Mouse (Mus musculus): ENCODE results near the gene Pld1. TPM values are rescaled to one million over a fixed set of nuclear protein-coding genes. Genes with fewer than 3 reads are reported as not detected.
"Not testable (repeated sequence)": the region's sequence is repeated elsewhere in the genome, so short reads cannot be mapped to it uniquely, and the experiment has no call there.

The Pld1 gene
- polyA plus RNA-seq, 1 experiment from 2014 or later = 3.8 TPM

- no peak for ATAC-seq (replicated peaks)
Measured at GRCm38 (mm10) chr3:27921268-27922020, 17.1 kb upstream of the Pld1 start.

DNA sequence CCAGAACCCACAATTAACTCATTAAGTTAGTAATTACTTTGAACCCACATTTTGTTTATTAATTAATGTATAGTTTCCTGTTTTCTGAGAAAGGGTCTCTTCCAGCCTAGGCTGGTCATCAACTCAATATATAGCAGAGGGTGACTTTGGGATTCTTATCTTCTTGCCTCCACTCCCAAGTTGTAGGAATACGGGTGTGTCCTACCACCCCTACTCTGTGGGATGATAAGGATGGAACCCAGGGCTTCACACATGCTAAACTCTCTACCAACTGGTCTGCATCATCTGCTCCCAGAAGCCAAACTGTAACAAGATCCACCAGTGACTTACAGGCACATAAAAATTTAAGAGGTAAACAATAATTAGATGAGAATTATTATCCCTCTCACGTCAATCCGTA lies 14.5 kb upstream of the Pld1 start:
- 92% methylated on average over 3 of the region's 3 CpGs for WGBS
- ATAC-seq (replicated peaks) = no peak
- Histone ChIP-seq H3K4me1 (no peaks in the 10 kb centered on the region), H3K4me2 (no peak overlapping the region), H3K4me3 (no peak overlapping the region), H3K36me3 (replicated peaks) (no peaks in the 10 kb centered on the region), H3K9me3 (0 out of 2 replicates have a peak, but pooled peaks cover 4% of the 10 kb centered on the region), H3K27me3 (replicated peaks) (no peaks in the 10 kb centered on the region), H3K27ac (no peak overlapping the region), H3K9ac (no peak overlapping the region)

More at GRCm38 (mm10) chr3:27921268-27922020, 17.1 kb upstream of the Pld1 start:
- Histone ChIP-seq H3K4me2 (no peak overlapping the region), H3K9me3 (0 out of 2 replicates have a peak, but pooled peaks cover 4% of the 10 kb centered on the region), H3K27ac (no peak overlapping the region), H3K36me3 (replicated peaks) (no peaks in the 10 kb centered on the region), H3K9ac (no peak overlapping the region), H3K27me3 (replicated peaks) (no peaks in the 10 kb centered on the region), H3K4me3 (no peak overlapping the region), H3K4me1 (no peaks in the 10 kb centered on the region)
- 93% methylated on average over 11 of the region's 11 CpGs for WGBS

DNA sequence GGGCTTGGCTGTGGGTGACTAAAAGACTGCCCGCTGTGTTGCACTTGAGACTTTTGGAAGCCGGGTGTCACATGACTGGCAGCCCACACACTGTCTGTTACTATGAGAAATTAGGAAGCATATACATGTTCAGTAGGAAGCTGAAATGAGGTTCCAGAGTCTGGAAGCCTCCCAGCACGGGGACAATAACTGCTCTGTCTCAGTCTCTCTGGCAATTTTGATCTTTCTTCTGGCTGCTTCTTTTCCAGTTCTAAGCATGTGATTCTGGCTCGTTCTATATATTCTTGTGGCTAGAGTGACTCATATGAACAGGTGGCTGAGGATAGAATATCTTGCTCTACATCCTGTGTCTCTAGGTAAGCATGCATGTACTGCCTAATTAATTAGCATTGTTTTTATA lies 9.3 kb upstream of the Pld1 start:
- H3K4me1 ChIP-seq = no peaks in the 10 kb centered on the region
- no peak overlapping the region for H3K4me3 ChIP-seq
- H3K27ac ChIP-seq = no peak overlapping the region
- ATAC-seq (replicated peaks) = no peak
- H3K27me3 ChIP-seq (replicated peaks) = no peaks in the 10 kb centered on the region
- H3K4me2 ChIP-seq = no peak overlapping the region
- no peaks in the 10 kb centered on the region for H3K36me3 ChIP-seq (replicated peaks)
- 85% methylated on average over 4 of the region's 4 CpGs for WGBS
- no peaks in the 10 kb centered on the region for H3K9me3 ChIP-seq
- H3K9ac ChIP-seq = no peak overlapping the region

GRCm38 (mm10) chr3:27932391-27932790 lies 6.1 kb upstream of the Pld1 start:
- WGBS = 89% methylated on average over 5 of the region's 5 CpGs
- ATAC-seq (replicated peaks) = no peak
- H3K27ac ChIP-seq = no peak overlapping the region
- H3K27me3 ChIP-seq (replicated peaks) = 0 out of 2 replicates have a peak, but pooled peaks cover 8% of the 10 kb centered on the region
- H3K36me3 ChIP-seq (replicated peaks) = no peaks in the 10 kb centered on the region
- H3K4me2 ChIP-seq = no peak overlapping the region
- H3K9me3 ChIP-seq = no peaks in the 10 kb centered on the region
- no peak overlapping the region for H3K9ac ChIP-seq
- no peak overlapping the region for H3K4me3 ChIP-seq
- H3K4me1 ChIP-seq = no peaks in the 10 kb centered on the region

- H3K4me1 ChIP-seq = peaks cover 12% of the 10 kb centered on the region; the same call in 1 of the 2 replicates
- 61% methylated on average over 3 of the region's 3 CpGs for WGBS
- no peaks in the 10 kb centered on the region for H3K36me3 ChIP-seq (replicated peaks)
- no peak overlapping the region for H3K27ac ChIP-seq
- H3K4me3 ChIP-seq = no peak overlapping the region
- H3K27me3 ChIP-seq (replicated peaks) = peaks cover 12% of the 10 kb centered on the region; the same call in 1 of the 2 replicates
- H3K4me2 ChIP-seq = no peak overlapping the region
- H3K9me3 ChIP-seq = no peaks in the 10 kb centered on the region
- no peak overlapping the region for H3K9ac ChIP-seq
- ATAC-seq (replicated peaks) = no peak
Measured at GRCm38 (mm10) chr3:27935644-27936043, 2.9 kb upstream of the Pld1 start.

DNA sequence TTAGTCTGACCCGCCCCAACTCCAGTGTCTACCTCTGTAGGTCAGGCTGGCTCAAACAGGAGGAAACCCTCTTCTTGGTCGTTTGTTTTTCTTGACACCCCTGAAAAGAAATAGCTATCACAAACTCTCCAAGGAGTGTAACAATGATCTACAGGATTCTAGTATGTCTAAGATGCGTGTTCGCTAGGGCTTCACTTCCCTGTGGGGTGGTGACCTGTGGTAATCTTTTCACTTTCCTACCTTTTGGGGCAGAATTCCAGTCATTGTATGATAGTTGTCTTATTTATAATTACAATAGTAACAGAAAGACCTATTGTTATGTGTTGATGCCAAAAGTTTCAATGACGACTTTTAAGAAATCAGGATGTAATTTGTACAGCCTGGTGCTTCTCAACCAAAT lies 1.8 kb upstream of the Pld1 start:
- WGBS = 83% methylated on average over 5 of the region's 5 CpGs
- H3K9me3 ChIP-seq = no peaks in the 10 kb centered on the region
- ATAC-seq (replicated peaks) = no peak
- no peak overlapping the region for H3K4me3 ChIP-seq
- H3K27me3 ChIP-seq (replicated peaks) = peaks cover 12% of the 10 kb centered on the region; the same call in 1 of the 2 replicates
- H3K36me3 ChIP-seq (replicated peaks) = no peaks in the 10 kb centered on the region
- no peak overlapping the region for H3K27ac ChIP-seq
- peaks cover 12% of the 10 kb centered on the region; the same call in 1 of the 2 replicates for H3K4me1 ChIP-seq
- H3K9ac ChIP-seq = no peak overlapping the region
- H3K4me2 ChIP-seq = no peak overlapping the region

DNA sequence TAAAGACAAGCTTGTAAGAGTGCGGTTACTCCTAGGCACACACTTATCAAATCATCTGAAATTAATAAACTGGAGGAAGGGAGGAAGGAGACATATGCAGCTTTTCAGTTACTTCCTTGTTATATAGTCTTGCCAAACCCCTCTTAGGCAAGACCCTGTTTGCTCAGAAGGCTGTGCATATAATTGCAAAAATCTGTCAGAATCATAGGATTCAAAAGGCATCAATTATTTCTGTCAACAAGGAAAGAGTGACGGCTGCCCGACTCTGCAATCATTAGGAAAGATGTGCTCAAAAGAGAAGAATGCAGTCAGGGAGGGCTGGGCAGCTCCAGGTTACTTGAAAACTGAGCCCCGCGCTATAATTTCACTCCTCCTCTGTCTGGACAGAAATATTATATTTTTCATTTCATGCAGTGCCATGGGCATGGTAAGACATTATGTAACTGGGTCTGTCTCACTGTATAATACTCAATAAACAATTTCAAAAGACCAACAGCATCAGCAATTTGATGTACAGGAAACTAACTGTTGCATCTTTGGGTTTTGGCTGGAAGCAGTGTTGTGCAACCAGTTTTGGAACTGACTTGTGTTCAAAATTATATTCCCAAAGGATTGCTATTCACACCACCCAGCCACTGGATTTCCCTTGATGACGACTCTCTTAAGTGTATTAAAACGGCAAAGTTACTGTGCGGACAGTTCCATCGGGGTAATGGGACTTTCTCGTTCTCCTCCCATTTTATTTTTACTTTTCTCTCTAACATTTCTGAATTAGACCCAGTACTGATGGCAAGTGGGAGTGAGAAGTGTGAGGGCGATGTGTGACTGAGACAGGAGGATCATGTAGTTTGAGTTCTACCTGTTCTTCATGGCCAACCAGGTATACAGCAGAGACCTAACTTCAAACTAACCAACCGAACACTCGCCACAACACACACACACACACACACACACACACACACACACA lies 1.1 kb upstream of the Pld1 start:
- Histone ChIP-seq H3K27ac (no peak overlapping the region), H3K36me3 (replicated peaks) (no peaks in the 10 kb centered on the region), H3K4me3 (no peak overlapping the region), H3K9me3 (no peaks in the 10 kb centered on the region), H3K4me1 (peaks cover 12% of the 10 kb centered on the region; the same call in 1 of the 2 replicates), H3K4me2 (0 out of 2 replicates have a peak overlapping the region, but pooled peaks have one; percentile 100), H3K27me3 (replicated peaks) (peaks cover 12% of the 10 kb centered on the region; the same call in 1 of the 2 replicates), H3K9ac (no peak overlapping the region)
- WGBS = 83% methylated on average over 13 of the region's 13 CpGs
- ATAC-seq (replicated peaks) = no peak

DNA sequence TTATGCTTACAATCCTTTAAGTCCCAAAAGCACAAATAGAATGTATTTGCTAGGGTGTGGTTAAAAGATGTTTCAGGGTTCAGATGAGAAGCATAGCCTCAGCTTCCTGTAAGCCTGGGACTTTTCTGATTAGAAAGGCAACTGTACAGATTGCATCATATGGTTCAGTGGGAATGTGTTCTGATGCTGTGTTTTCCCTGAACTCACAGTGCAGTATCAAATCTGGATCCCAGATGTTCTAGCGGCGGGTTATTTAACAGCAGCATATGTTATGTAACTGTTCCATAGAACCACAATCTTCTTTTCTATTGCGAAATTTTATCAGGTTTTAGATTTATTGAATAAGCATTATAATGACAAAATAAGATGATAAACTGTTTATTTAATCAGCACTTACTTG lies 3.1 kb downstream of the Pld1 start:
- Histone ChIP-seq H3K27ac (no peak overlapping the region), H3K4me3 (no peak overlapping the region), H3K9ac (no peak overlapping the region), H3K27me3 (replicated peaks) (peaks cover 9% of the 10 kb centered on the region; the same call in 1 of the 2 replicates), H3K4me2 (no peak overlapping the region), H3K4me1 (peaks cover 12% of the 10 kb centered on the region; the same call in 1 of the 2 replicates), H3K9me3 (no peaks in the 10 kb centered on the region), H3K36me3 (replicated peaks) (no peaks in the 10 kb centered on the region)
- 90% methylated on average over 3 of the region's 3 CpGs for WGBS
- ATAC-seq (replicated peaks) = no peak

GRCm38 (mm10) chr3:27942991-27943390 lies 4.5 kb downstream of the Pld1 start:
- Histone ChIP-seq H3K27ac (no peak overlapping the region), H3K9me3 (no peaks in the 10 kb centered on the region), H3K4me3 (no peak overlapping the region), H3K4me2 (no peak overlapping the region), H3K36me3 (replicated peaks) (no peaks in the 10 kb centered on the region), H3K9ac (no peak overlapping the region), H3K4me1 (peaks cover 12% of the 10 kb centered on the region; the same call in 1 of the 2 replicates), H3K27me3 (replicated peaks) (no peaks in the 10 kb centered on the region)
- ATAC-seq (replicated peaks) = no peak
- 89% methylated on average over 7 of the region's 7 CpGs for WGBS

- not testable (repeated sequence) for H3K4me3 ChIP-seq; H3K27ac ChIP-seq; H3K9ac ChIP-seq; H3K9me3 ChIP-seq; H3K36me3 ChIP-seq (replicated peaks); H3K27me3 ChIP-seq (replicated peaks); H3K4me2 ChIP-seq; ATAC-seq (replicated peaks); H3K4me1 ChIP-seq
- 78% methylated on average over 2 of the region's 2 CpGs for WGBS
Measured at GRCm38 (mm10) chr3:27945397-27945796, 6.9 kb downstream of the Pld1 start.

DNA sequence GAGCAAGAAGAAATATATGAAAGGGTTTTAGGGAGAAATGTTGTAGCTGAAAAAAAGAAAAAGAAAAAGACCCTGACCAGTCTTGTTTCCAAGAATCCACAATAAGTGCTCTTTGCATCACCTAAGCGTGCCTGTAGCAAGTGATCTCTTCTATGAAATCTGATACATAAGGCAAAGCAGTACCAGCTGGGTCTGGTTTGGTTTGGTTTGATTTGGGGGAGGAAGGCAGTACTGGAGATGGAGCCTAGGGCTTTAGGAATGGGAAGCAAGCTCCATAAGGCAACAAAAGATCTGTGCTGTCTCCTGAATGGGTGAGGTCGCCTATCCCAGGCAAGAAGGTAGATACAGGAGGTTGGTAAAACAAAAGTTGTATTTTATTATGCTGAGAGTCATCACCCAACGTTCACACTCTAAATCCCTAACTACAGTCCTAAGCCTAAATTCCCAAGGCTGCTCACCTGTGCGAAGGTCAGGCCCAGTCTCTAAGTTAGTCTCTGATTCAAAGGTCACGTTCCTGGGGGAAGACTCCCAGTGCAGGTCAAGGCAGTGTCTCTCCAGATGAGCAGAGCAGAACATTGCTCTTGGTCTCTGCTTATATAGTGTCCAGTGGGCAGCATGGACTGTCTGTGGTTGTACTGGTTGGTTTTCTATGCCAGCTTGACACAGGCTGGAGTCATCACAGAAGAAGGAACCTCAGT lies 10.8 kb downstream of the Pld1 start:
- Histone ChIP-seq H3K4me2 (no peak overlapping the region), H3K9me3 (no peaks in the 10 kb centered on the region), H3K36me3 (replicated peaks) (no peaks in the 10 kb centered on the region), H3K27ac (no peak overlapping the region), H3K4me3 (no peak overlapping the region), H3K4me1 (no peaks in the 10 kb centered on the region), H3K27me3 (replicated peaks) (no peaks in the 10 kb centered on the region), H3K9ac (no peak overlapping the region)
- WGBS = 80% methylated on average over 5 of the region's 5 CpGs
- ATAC-seq (replicated peaks) = no peak

DNA sequence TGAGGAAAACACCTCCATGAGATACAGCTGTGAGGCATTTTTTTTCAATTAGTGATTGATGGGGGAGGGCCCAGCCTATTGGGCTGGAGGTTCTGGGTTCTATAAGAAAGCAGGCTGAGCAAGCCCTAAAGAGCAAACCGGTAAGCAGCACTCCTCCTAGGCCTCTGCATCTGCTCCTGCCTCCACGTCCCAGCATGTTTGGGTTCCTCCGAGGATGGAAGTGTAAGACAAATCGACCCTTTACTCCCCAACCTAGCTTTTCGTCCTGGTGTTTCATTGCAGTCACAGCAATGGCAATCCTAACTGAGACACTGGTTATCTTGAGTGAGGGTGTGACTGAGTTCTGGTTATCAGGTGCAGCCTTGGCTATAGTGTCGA lies 11.4 kb downstream of the Pld1 start:
- no peak for ATAC-seq (replicated peaks)
- 87% methylated on average over 6 of the region's 6 CpGs for WGBS
- no peaks in the 10 kb centered on the region for H3K4me1 ChIP-seq
- no peaks in the 10 kb centered on the region for H3K9me3 ChIP-seq
- H3K27ac ChIP-seq = no peak overlapping the region
- H3K4me2 ChIP-seq = no peak overlapping the region
- no peaks in the 10 kb centered on the region for H3K36me3 ChIP-seq (replicated peaks)
- H3K27me3 ChIP-seq (replicated peaks) = no peaks in the 10 kb centered on the region
- H3K9ac ChIP-seq = no peak overlapping the region
- H3K4me3 ChIP-seq = no peak overlapping the region
